9 mouse cellular contexts compared by ENCODE assay signal in genomic region chr11:53521120-53521820, GRCm38 (mm10). TPM values are rescaled to one million over a fixed set of nuclear protein-coding genes. Genes with fewer than 3 reads are reported as not detected.
DNase-seq lines count a peak whose midpoint lies in the region; ATAC-seq and TF ChIP-seq lines count a peak whose summit lies in the region.
"Had no signal": no experiment of that assay in that cellular context is flagged by ENCODE, and none has a peak within 500 bp of the region (broad histone marks: within the 10 kb centered on the region; RNA-seq: fewer than 3 reads in every experiment).

No protein-coding gene starts in this region.

- WGBS in heart, embryonic 12.5 days = 32% methylated on average over 16 of the region's 16 CpGs
- 62% methylated on average over 16 of the region's 16 CpGs for WGBS in forebrain, embryonic 11.5 days
- 38% methylated on average over 16 of the region's 16 CpGs for WGBS in limb, embryonic 13.5 days
- WGBS in olfactory bulb, adult 2 months = 20% methylated on average over 16 of the region's 16 CpGs

- peak overlapping the region; percentile 89 for H3K4me2 ChIP-seq in heart, embryonic 12.5 days
- H3K4me2 ChIP-seq in forebrain, embryonic 11.5 days (ENCODE audit: low read depth, low read length, severe bottlenecking) = peak overlapping the region; percentile 87; the same call in 1 of the 2 replicates
- H3K4me2 ChIP-seq in limb, embryonic 13.5 days (replicated peaks) = peak overlapping the region; percentile 88

- H3K4me1 ChIP-seq in heart, embryonic 12.5 days (replicated peaks) = peaks cover 54% of the 10 kb centered on the region
- H3K4me1 ChIP-seq in forebrain, embryonic 11.5 days (replicated peaks; ENCODE audit: control insufficient read depth, insufficient read depth, low read length) = 0 out of 2 replicates have a peak, but pooled peaks cover 11% of the 10 kb centered on the region
- peaks cover 71% of the 10 kb centered on the region for H3K4me1 ChIP-seq in limb, embryonic 13.5 days
- H3K4me1 ChIP-seq in olfactory bulb, adult 2 months (ENCODE audit: control insufficient read depth, insufficient read depth, low read length) = peaks cover 46% of the 10 kb centered on the region

- intact Hi-C loops in heart, postnatal 36 days (cut with DNase I) = no loop called here

- no peak for DNase-seq in heart, postnatal 36 days
- DNase-seq in Muller cell, postnatal 12 days (ENCODE audit: inconsistent ontology term) = peak; percentile 55
- DNase-seq in forebrain, embryonic 11.5 days (ENCODE audit: low spot score) = no peak
- DNase-seq in frontal cortex, postnatal 10 days (ENCODE audit: low spot score in 2 of 2) = no peak
- no peak for DNase-seq in layer of hippocampus, postnatal 10 days (ENCODE audit: low spot score in 2 of 2)

- no peak for ATAC-seq in heart, embryonic 12.5 days (ENCODE audit: insufficient number of reproducible peaks, low FRiP score)
- ATAC-seq in forebrain, embryonic 11.5 days (replicated peaks; ENCODE audit: low FRiP score) = no peak
- peak; percentile 20 for ATAC-seq in limb, embryonic 13.5 days (ENCODE audit: low FRiP score, low read depth)

- no peak for TF ChIP-seq POLR2A in olfactory bulb, adult 2 months (IDR thresholded peaks at IDR 0.05; ENCODE audit: insufficient read depth, low read depth, low read length)

- no peaks in the 10 kb centered on the region for H3K9me3 ChIP-seq in heart, embryonic 12.5 days (replicated peaks)
- no peaks in the 10 kb centered on the region for H3K9me3 ChIP-seq in forebrain, embryonic 11.5 days (ENCODE audit: control insufficient read depth, low read length)
- no peaks in the 10 kb centered on the region for H3K9me3 ChIP-seq in limb, embryonic 13.5 days

- no peaks in the 10 kb centered on the region for H3K36me3 ChIP-seq in heart, embryonic 12.5 days
- no peaks in the 10 kb centered on the region for H3K36me3 ChIP-seq in forebrain, embryonic 11.5 days (ENCODE audit: control insufficient read depth, insufficient read depth, low read length)
- no peaks in the 10 kb centered on the region for H3K36me3 ChIP-seq in limb, embryonic 13.5 days

- 0 out of 2 replicates have a peak overlapping the region, but pooled peaks have one; percentile 19 for H3K27ac ChIP-seq in heart, embryonic 12.5 days (ENCODE audit: poor library complexity, severe bottlenecking)
- no peak overlapping the region for H3K27ac ChIP-seq in forebrain, embryonic 11.5 days (ENCODE audit: low read depth, low read length)
- peak overlapping the region; percentile 92; the same call in 1 of the 2 replicates for H3K27ac ChIP-seq in limb, embryonic 13.5 days
- peak overlapping the region; percentile 82; the same call in 1 of the 2 replicates for H3K27ac ChIP-seq in olfactory bulb, adult 2 months (ENCODE audit: insufficient read depth, low read depth, low read length)

- TF ChIP-seq CTCF in olfactory bulb, adult 2 months (IDR thresholded peaks at IDR 0.05; ENCODE audit: insufficient read depth, low read depth, low read length) = no peak

- peak overlapping the region; percentile 40 for H3K9ac ChIP-seq in heart, embryonic 12.5 days
- 0 out of 2 replicates have a peak overlapping the region, but pooled peaks have one; percentile 5 for H3K9ac ChIP-seq in forebrain, embryonic 11.5 days (ENCODE audit: low read length)
- H3K9ac ChIP-seq in limb, embryonic 13.5 days = peak overlapping the region; percentile 45

- H3K4me3 ChIP-seq in heart, embryonic 12.5 days = peak overlapping the region; percentile 91
- no peak overlapping the region for H3K4me3 ChIP-seq in forebrain, embryonic 11.5 days (ENCODE audit: low read depth, low read length)
- H3K4me3 ChIP-seq in limb, embryonic 13.5 days = peak overlapping the region; percentile 82
- peak overlapping the region; percentile 64 for H3K4me3 ChIP-seq in olfactory bulb, adult 2 months (ENCODE audit: insufficient read depth, low read depth, low read length)

- H3K27me3 ChIP-seq in heart, embryonic 12.5 days (replicated peaks) = peaks cover 4% of the 10 kb centered on the region; the same call in 1 of the 2 replicates
- no peaks in the 10 kb centered on the region for H3K27me3 ChIP-seq in forebrain, embryonic 11.5 days (ENCODE audit: control insufficient read depth, insufficient read depth, low read length)
- H3K27me3 ChIP-seq in limb, embryonic 13.5 days = no peaks in the 10 kb centered on the region
- H3K27me3 ChIP-seq: Patski had no signal

RNA-seq across cellular contexts. Expression of gene Sept8, which starts 2.2 kb away (rescaled TPM):
- 25.1 and 28.4 TPM in 2 replicates for polyA plus RNA-seq in heart, embryonic 12.5 days (2016; fragmentation: Nextera tagmentation; extraction: Ambion mirVana)
- 10 to 100 TPM; 28.4 to 35.3 TPM for total RNA-seq in heart, postnatal 36 days (2021)
- 22.5 and 24.4 TPM in 2 replicates for polyA plus RNA-seq in forebrain, embryonic 11.5 days (2014; fragmentation: Nextera tagmentation; extraction: Ambion mirVana)
- polyA plus RNA-seq in limb, embryonic 13.5 days (2015; fragmentation: Nextera tagmentation; extraction: Ambion mirVana) = 39.2 and 42.5 TPM in 2 replicates
- polyA plus RNA-seq in olfactory bulb, adult 2 months (2012; ENCODE audit: insufficient read depth, insufficient read length, low replicate concordance, missing spikeins) = 232 TPM in 1 of 2 replicates, not detected in the other
- total RNA-seq in layer of hippocampus, postnatal 10 days (2021) = 100 to 1,000 TPM; 126 to 130 TPM

RNA-seq across cellular contexts. Expression of gene Sowaha, which starts 41.2 kb away (rescaled TPM):
- polyA plus RNA-seq in heart, embryonic 12.5 days (2016; fragmentation: Nextera tagmentation; extraction: Ambion mirVana) = 0.54 and 0.58 TPM in 2 replicates
- total RNA-seq in heart, postnatal 36 days (2021) = under 1 TPM; 0.14 TPM
- 0.76 and 0.77 TPM in 2 replicates for polyA plus RNA-seq in forebrain, embryonic 11.5 days (2014; fragmentation: Nextera tagmentation; extraction: Ambion mirVana)
- 0.17 and 0.37 TPM in 2 replicates for polyA plus RNA-seq in limb, embryonic 13.5 days (2015; fragmentation: Nextera tagmentation; extraction: Ambion mirVana)
- polyA plus RNA-seq in olfactory bulb, adult 2 months (2012; ENCODE audit: insufficient read depth, insufficient read length, low replicate concordance, missing spikeins) = not detected in 2 replicates
- 10 to 100 TPM; 79.9 to 85.1 TPM for total RNA-seq in layer of hippocampus, postnatal 10 days (2021)
- polyA plus RNA-seq: Patski had no signal

RNA-seq across cellular contexts. Expression of gene Gm9945, which starts 41.3 kb away (rescaled TPM):
- not detected in 2 replicates for polyA plus RNA-seq in heart, embryonic 12.5 days (2016; fragmentation: Nextera tagmentation; extraction: Ambion mirVana)
- total RNA-seq in heart, postnatal 36 days (2021) = not detected
- polyA plus RNA-seq in forebrain, embryonic 11.5 days (2014; fragmentation: Nextera tagmentation; extraction: Ambion mirVana) = not detected in 2 replicates
- polyA plus RNA-seq in limb, embryonic 13.5 days (2015; fragmentation: Nextera tagmentation; extraction: Ambion mirVana) = not detected in 2 replicates
- not detected in 2 replicates for polyA plus RNA-seq in olfactory bulb, adult 2 months (2012; ENCODE audit: insufficient read depth, insufficient read length, low replicate concordance, missing spikeins)
- 1 to 10 TPM; 1.1 to 1.5 TPM for total RNA-seq in layer of hippocampus, postnatal 10 days (2021)
- polyA plus RNA-seq: Patski had no signal

RNA-seq across cellular contexts. Expression of gene Kif3a, which starts 45.9 kb away (rescaled TPM):
- polyA plus RNA-seq in heart, embryonic 12.5 days (2016; fragmentation: Nextera tagmentation; extraction: Ambion mirVana) = 36.1 and 37.2 TPM in 2 replicates
- total RNA-seq in heart, postnatal 36 days (2021) = 1 to 10 TPM; 8.2 to 10.0 TPM
- polyA plus RNA-seq in forebrain, embryonic 11.5 days (2014; fragmentation: Nextera tagmentation; extraction: Ambion mirVana) = 78.6 and 85.6 TPM in 2 replicates
- 105 and 112 TPM in 2 replicates for polyA plus RNA-seq in limb, embryonic 13.5 days (2015; fragmentation: Nextera tagmentation; extraction: Ambion mirVana)
- polyA plus RNA-seq in olfactory bulb, adult 2 months (2012; ENCODE audit: insufficient read depth, insufficient read length, low replicate concordance, missing spikeins) = not detected in 2 replicates
- total RNA-seq in layer of hippocampus, postnatal 10 days (2021) = 100 to 1,000 TPM; 163 to 165 TPM

RNA-seq across cellular contexts. Expression of gene Gm9837, which starts 51.0 kb away (rescaled TPM):
- not detected in 2 replicates for polyA plus RNA-seq in heart, embryonic 12.5 days (2016; fragmentation: Nextera tagmentation; extraction: Ambion mirVana)
- not detected for total RNA-seq in heart, postnatal 36 days (2021)
- polyA plus RNA-seq in forebrain, embryonic 11.5 days (2014; fragmentation: Nextera tagmentation; extraction: Ambion mirVana) = not detected in 2 replicates
- polyA plus RNA-seq in limb, embryonic 13.5 days (2015; fragmentation: Nextera tagmentation; extraction: Ambion mirVana) = not detected in 2 replicates
- not detected in 2 replicates for polyA plus RNA-seq in olfactory bulb, adult 2 months (2012; ENCODE audit: insufficient read depth, insufficient read length, low replicate concordance, missing spikeins)
- under 1 TPM in 1 of 2 experiments, not detected in 1; 0.53 TPM for total RNA-seq in layer of hippocampus, postnatal 10 days (2021)
- polyA plus RNA-seq: Patski had no signal
